Mouse (Mus musculus): ENCODE data around the gene Eif5. TPM values are rescaled to one million over a fixed set of nuclear protein-coding genes. Genes with fewer than 3 reads are reported as not detected.
"Not testable (repeated sequence)": the region's sequence is repeated elsewhere in the genome, so short reads cannot be mapped to it uniquely, and the experiment has no call there.

Eif5 gene
- total and polyA plus RNA-seq, 3 experiments: 39.4 to 170 (median 160) TPM

DNA sequence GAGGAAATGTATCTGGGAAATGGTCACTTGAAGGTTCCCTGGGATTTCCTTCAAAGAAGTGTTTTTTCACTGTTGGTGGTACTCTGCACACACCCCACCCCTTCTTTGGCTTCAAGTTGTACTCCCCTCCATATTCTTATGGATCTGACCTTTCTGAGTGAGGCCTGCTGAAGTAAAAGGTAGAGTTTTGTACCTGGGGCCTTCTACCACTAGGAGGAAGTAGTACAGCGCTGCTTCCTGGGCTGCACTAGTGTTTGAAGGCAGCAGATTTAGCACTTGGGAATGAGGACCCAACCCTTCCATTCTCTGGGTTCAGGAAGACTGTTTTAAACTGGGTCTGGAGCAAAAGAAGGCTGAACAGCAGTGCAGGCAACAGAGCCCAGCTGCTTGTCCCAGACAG lies 12.9 kb downstream of the Eif5 start:
- no peaks in the 10 kb centered on the region for H3K27me3 ChIP-seq (ENCODE audit: control insufficient read depth, insufficient read depth, low read length)
- no peaks in the 10 kb centered on the region for H3K79me2 ChIP-seq (replicated peaks; ENCODE audit: control insufficient read depth, insufficient read depth, low read length)
- no peak overlapping the region for H3K27ac ChIP-seq
- DNase-seq: no peak
- TF ChIP-seq POLR2A (IDR thresholded peaks at IDR 0.05; ENCODE audit: insufficient read depth, low read depth, low read length) (no peak), EP300 (IDR thresholded peaks at IDR 0.05; ENCODE audit: insufficient read depth, low read depth, low read length) (no peak), CTCF (IDR thresholded peaks at IDR 0.05) (peak; percentile 32)
- H3K4me1 ChIP-seq (ENCODE audit: control insufficient read depth, insufficient read depth, low read length): no peaks in the 10 kb centered on the region
- H3K36me3 ChIP-seq (ENCODE audit: control insufficient read depth, insufficient read depth, low read length): peaks cover 7% of the 10 kb centered on the region
- WGBS: 59% methylated on average over 1 of the region's 1 CpGs
- no peak overlapping the region for H3K9ac ChIP-seq (ENCODE audit: low read depth, low read length)
- no peak overlapping the region for H3K4me3 ChIP-seq
- intact Hi-C loops (cut with DNase I): no loop called here

DNA sequence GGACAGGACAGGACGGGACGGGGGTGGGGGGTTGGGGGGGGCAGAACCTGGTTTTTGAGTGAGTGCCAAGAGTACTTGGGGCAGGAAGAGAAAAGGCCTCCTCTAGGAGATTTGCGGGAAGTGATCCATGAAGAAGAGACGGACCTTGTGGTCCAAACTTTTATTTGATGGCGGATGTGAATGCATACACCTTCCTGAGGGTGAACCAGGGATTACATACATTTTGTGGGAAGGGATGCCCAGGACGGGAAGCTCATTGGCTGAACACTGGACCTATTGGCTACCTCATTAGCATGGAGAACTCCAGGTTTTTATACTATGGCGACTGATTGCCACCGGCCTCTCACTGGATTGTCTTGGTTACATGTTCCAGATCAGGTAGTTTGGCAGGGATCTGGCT lies 14.5 kb downstream of the Eif5 start:
- Histone ChIP-seq H3K9ac (ENCODE audit: low read depth, low read length) (no peak overlapping the region), H3K27ac (no peak overlapping the region), H3K79me2 (replicated peaks; ENCODE audit: control insufficient read depth, insufficient read depth, low read length) (no peaks in the 10 kb centered on the region), H3K36me3 (ENCODE audit: control insufficient read depth, insufficient read depth, low read length) (no peaks in the 10 kb centered on the region; the same call in 1 of the 2 replicates), H3K4me1 (ENCODE audit: control insufficient read depth, insufficient read depth, low read length) (no peaks in the 10 kb centered on the region), H3K4me3 (no peak overlapping the region), H3K27me3 (ENCODE audit: control insufficient read depth, insufficient read depth, low read length) (no peaks in the 10 kb centered on the region)
- intact Hi-C loops (cut with DNase I): no loop called here
- TF ChIP-seq POLR2A (IDR thresholded peaks at IDR 0.05; ENCODE audit: insufficient read depth, low read depth, low read length): no peak
- no peak for TF ChIP-seq CTCF (IDR thresholded peaks at IDR 0.05)
- no peak for TF ChIP-seq EP300 (IDR thresholded peaks at IDR 0.05; ENCODE audit: insufficient read depth, low read depth, low read length)
- DNase-seq: no peak
- WGBS: 65% methylated on average over 8 of the region's 8 CpGs

DNA sequence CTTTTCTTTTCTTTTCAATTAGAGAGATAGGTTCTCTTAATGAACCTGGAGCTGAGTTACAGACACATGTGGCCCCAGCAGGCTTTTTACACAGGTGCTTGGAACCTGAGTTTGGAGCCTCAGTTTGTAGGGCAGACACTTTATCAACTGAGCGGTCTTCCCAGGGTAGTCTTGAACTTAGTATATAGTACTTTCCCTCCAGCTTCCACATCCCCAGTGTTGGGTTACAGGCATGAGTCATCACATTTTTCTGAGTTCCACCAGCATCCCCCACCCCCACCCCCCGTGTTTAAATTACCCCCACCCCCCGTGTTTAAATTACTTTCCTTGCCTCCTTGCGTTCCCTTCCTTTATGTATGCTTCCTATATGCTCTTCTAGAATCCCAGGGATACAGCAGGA lies 17.5 kb downstream of the Eif5 start:
- no peak overlapping the region for H3K9ac ChIP-seq (ENCODE audit: low read depth, low read length)
- H3K27ac ChIP-seq: no peak overlapping the region
- no peaks in the 10 kb centered on the region; the same call in 1 of the 2 replicates for H3K4me1 ChIP-seq (ENCODE audit: control insufficient read depth, insufficient read depth, low read length)
- intact Hi-C loops (cut with DNase I): no loop called here
- H3K27me3 ChIP-seq (ENCODE audit: control insufficient read depth, insufficient read depth, low read length): no peaks in the 10 kb centered on the region
- no peaks in the 10 kb centered on the region for H3K36me3 ChIP-seq (ENCODE audit: control insufficient read depth, insufficient read depth, low read length)
- DNase-seq: no peak
- no peak for TF ChIP-seq EP300 (IDR thresholded peaks at IDR 0.05; ENCODE audit: insufficient read depth, low read depth, low read length)
- TF ChIP-seq POLR2A (IDR thresholded peaks at IDR 0.05; ENCODE audit: insufficient read depth, low read depth, low read length): no peak
- TF ChIP-seq CTCF (IDR thresholded peaks at IDR 0.05): no peak
- WGBS: 72% methylated on average over 4 of the region's 4 CpGs
- H3K79me2 ChIP-seq (replicated peaks; ENCODE audit: control insufficient read depth, insufficient read depth, low read length): no peaks in the 10 kb centered on the region
- no peak overlapping the region for H3K4me3 ChIP-seq

DNA sequence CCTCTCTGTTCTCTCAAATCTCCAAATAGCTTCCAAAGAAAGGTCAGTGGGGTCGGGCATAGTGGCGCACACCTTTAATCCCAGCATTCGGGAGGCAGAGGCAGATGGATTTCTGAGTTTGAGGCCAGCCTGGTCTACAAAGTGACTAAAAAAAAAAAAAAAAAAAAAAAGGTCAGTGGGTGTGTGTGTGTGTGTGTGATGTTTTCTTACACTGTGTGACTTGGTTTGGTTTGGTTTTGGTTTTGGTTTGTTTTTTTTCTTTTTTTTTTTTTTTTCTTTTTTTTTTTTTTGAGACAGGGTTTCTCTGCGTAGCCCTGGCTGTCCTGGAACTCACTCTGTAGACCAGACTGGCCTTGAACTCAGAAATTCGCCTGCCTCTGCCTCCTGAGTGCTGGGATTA lies 18.1 kb downstream of the Eif5 start:
- intact Hi-C loops (cut with DNase I): not testable (repeated sequence)

DNA sequence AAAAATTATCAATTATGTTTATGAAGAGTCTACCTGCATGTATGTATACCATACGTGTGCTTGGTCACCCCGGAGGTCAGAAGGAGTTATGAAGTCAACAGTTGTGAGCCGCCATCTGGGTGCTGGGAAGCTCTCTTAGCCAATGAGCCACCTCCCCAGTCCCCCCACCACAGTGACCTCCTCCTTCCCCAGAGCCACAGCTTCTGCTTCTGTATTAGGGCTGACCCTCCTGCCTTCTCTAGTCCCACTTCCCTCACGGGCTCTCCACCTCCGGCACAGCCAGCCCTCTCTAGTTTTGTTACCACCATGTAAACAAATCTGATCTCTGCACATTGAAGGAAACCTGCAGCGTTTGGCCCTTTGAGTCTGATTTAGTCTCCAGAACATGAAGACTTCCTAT lies 19.7 kb downstream of the Eif5 start:
- TF ChIP-seq POLR2A (IDR thresholded peaks at IDR 0.05; ENCODE audit: insufficient read depth, low read depth, low read length): no peak
- no peak for TF ChIP-seq EP300 (IDR thresholded peaks at IDR 0.05; ENCODE audit: insufficient read depth, low read depth, low read length)
- no peak for TF ChIP-seq CTCF (IDR thresholded peaks at IDR 0.05)
- DNase-seq: no peak
- WGBS: 69% methylated on average over 6 of the region's 6 CpGs
- Histone ChIP-seq H3K9ac (ENCODE audit: low read depth, low read length) (no peak overlapping the region), H3K79me2 (replicated peaks; ENCODE audit: control insufficient read depth, insufficient read depth, low read length) (no peaks in the 10 kb centered on the region), H3K4me3 (no peak overlapping the region), H3K4me1 (ENCODE audit: control insufficient read depth, insufficient read depth, low read length) (no peaks in the 10 kb centered on the region; the same call in 1 of the 2 replicates), H3K27me3 (ENCODE audit: control insufficient read depth, insufficient read depth, low read length) (no peaks in the 10 kb centered on the region), H3K27ac (no peak overlapping the region), H3K36me3 (ENCODE audit: control insufficient read depth, insufficient read depth, low read length) (no peaks in the 10 kb centered on the region)
- intact Hi-C loops (cut with DNase I): no loop called here

More for the DNA sequence above, 18.1 kb downstream of the Eif5 start:
- not testable (repeated sequence) for H3K4me3 ChIP-seq; DNase-seq; H3K9ac ChIP-seq (ENCODE audit: low read depth, low read length); H3K36me3 ChIP-seq (ENCODE audit: control insufficient read depth, insufficient read depth, low read length); H3K4me1 ChIP-seq (ENCODE audit: control insufficient read depth, insufficient read depth, low read length); H3K79me2 ChIP-seq (replicated peaks; ENCODE audit: control insufficient read depth, insufficient read depth, low read length); H3K27me3 ChIP-seq (ENCODE audit: control insufficient read depth, insufficient read depth, low read length); H3K27ac ChIP-seq
- 80% methylated on average over 5 of the region's 5 CpGs for WGBS

DNA sequence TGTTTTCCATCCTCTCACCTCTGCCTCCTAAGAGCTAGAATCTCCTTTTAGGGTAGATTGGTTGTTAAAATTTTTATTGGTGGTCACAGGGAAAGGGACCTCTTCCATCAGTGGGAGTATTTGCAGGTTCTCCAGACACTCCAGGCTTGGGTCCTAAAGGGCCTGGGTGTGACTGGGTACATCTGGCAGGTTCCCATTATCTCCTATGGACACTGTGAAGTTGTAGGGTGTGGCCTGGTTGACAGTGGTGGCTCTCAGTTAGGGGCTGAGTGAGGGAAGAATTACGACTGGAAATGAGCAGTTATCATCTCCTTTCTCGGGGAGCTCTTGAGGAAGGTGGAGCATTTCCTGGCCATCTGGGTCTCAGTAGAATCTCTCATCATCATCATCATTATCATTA lies 20.8 kb downstream of the Eif5 start:
- intact Hi-C loops (cut with DNase I): no loop called here
- Histone ChIP-seq H3K9ac (ENCODE audit: low read depth, low read length) (no peak overlapping the region), H3K36me3 (ENCODE audit: control insufficient read depth, insufficient read depth, low read length) (no peaks in the 10 kb centered on the region), H3K27me3 (ENCODE audit: control insufficient read depth, insufficient read depth, low read length) (no peaks in the 10 kb centered on the region), H3K4me3 (no peak overlapping the region), H3K27ac (no peak overlapping the region), H3K79me2 (replicated peaks; ENCODE audit: control insufficient read depth, insufficient read depth, low read length) (no peaks in the 10 kb centered on the region), H3K4me1 (ENCODE audit: control insufficient read depth, insufficient read depth, low read length) (peaks cover 1% of the 10 kb centered on the region)
- 57% methylated on average over 2 of the region's 2 CpGs for WGBS
- no peak for TF ChIP-seq EP300 (IDR thresholded peaks at IDR 0.05; ENCODE audit: insufficient read depth, low read depth, low read length)
- no peak for TF ChIP-seq POLR2A (IDR thresholded peaks at IDR 0.05; ENCODE audit: insufficient read depth, low read depth, low read length)
- TF ChIP-seq CTCF (IDR thresholded peaks at IDR 0.05): no peak
- DNase-seq: no peak
